Mouse (Mus musculus) left cerebral cortex, adult 8-10 months (tissue): ENCODE measurements around the gene Cd207. TPM values are rescaled to one million over a fixed set of nuclear protein-coding genes. Genes with fewer than 3 reads are reported as not detected.

Experiments
- DNase-seq, 2 experiments: peaks; one replicate each; pipeline ENCODE4 v3.0.0; 2022; ENCODE audit warnings: low spot score in 2 of 2
- total RNA-seq, 4 experiments: library from RNA; stranded (reverse); gene quantifications; 2 replicates each; pipeline ENCODE4 v1.2.4; 2022

Gene Cd207
- under 1 TPM in 1 of 4 experiments, not detected in 3; 0.21 TPM for total RNA-seq

- DNase-seq, result no peak
Measured at GRCm38 (mm10) chr6:83677757-83678156, at the start of gene Cd207. TSS of gene Cd207 (minus strand) at chr6:83677857.

GRCm38 (mm10) chr6:83727178-83727577 is 49.5 kb upstream of the Cd207 start:
- no peak for DNase-seq

- no peak for DNase-seq
Measured at GRCm38 (mm10) chr6:83722526-83722925, 44.9 kb upstream of the Cd207 start.

- no peak for DNase-seq
Measured at GRCm38 (mm10) chr6:83717026-83717425, 39.4 kb upstream of the Cd207 start.

GRCm38 (mm10) chr6:83715461-83716196 is 38.0 kb upstream of the Cd207 start:
- no peak for DNase-seq

GRCm38 (mm10) chr6:83714221-83715123 is 36.8 kb upstream of the Cd207 start:
- DNase-seq, result no peak

GRCm38 (mm10) chr6:83713271-83714136 is 35.8 kb upstream of the Cd207 start:
- no peak for DNase-seq

- no peak for DNase-seq
Measured at GRCm38 (mm10) chr6:83711725-83712475, 34.2 kb upstream of the Cd207 start.

- no peak for DNase-seq
Measured at GRCm38 (mm10) chr6:83711067-83711675, 33.5 kb upstream of the Cd207 start, which contains the start of gene Vax2. TSS of gene Vax2 (plus strand) at chr6:83711264.

- no peak for DNase-seq
Measured at GRCm38 (mm10) chr6:83710361-83711066, 32.9 kb upstream of the Cd207 start.

GRCm38 (mm10) chr6:83707738-83708510 is 30.3 kb upstream of the Cd207 start:
- DNase-seq, result no peak

GRCm38 (mm10) chr6:83704701-83705100 is 27.0 kb upstream of the Cd207 start:
- DNase-seq, result no peak

GRCm38 (mm10) chr6:83704294-83704693 is 26.6 kb upstream of the Cd207 start:
- DNase-seq, result no peak

GRCm38 (mm10) chr6:83703722-83704078 is 26.0 kb upstream of the Cd207 start:
- DNase-seq, result no peak

GRCm38 (mm10) chr6:83703000-83703721 is 25.5 kb upstream of the Cd207 start:
- no peak for DNase-seq

- no peak for DNase-seq
Measured at GRCm38 (mm10) chr6:83702146-83702999, 24.7 kb upstream of the Cd207 start.

- no peak for DNase-seq
Measured at GRCm38 (mm10) chr6:83701001-83701400, 23.3 kb upstream of the Cd207 start.
